Mouse (Mus musculus): ENCODE data around the gene Rnd3. TPM values are rescaled to one million over a fixed set of nuclear protein-coding genes. Genes with fewer than 3 reads are reported as not detected.

Rnd3 gene
- polyA plus RNA-seq, 1 experiment from 2014 or later = 27.3 TPM

GRCm38 (mm10) chr2:51146871-51147317, 2.0 kb downstream of the Rnd3 start:
- under 1% methylated on average over 18 of the region's 18 CpGs for WGBS
- Histone ChIP-seq H3K27me3 (replicated peaks) (peaks cover 18% of the 10 kb centered on the region), H3K27ac (replicated peaks) (peak overlapping the region; percentile 92), H3K4me2 (peak overlapping the region; percentile 74), H3K4me1 (peaks cover 44% of the 10 kb centered on the region), H3K9ac (peak overlapping the region; percentile 97), H3K36me3 (0 out of 2 replicates have a peak, but pooled peaks cover 6% of the 10 kb centered on the region), H3K4me3 (peak overlapping the region; percentile 89), H3K9me3 (no peaks in the 10 kb centered on the region)
- ATAC-seq (ENCODE audit: extremely low read depth, insufficient number of reproducible peaks, low FRiP score, low TSS enrichment) = peak; percentile 72; the same call in 1 of the 2 replicates

- H3K4me3 ChIP-seq = peak overlapping the region; percentile 89
- H3K4me1 ChIP-seq = peaks cover 53% of the 10 kb centered on the region
- H3K9me3 ChIP-seq = no peaks in the 10 kb centered on the region
- H3K27ac ChIP-seq (replicated peaks) = peak overlapping the region; percentile 92
- H3K4me2 ChIP-seq = peak overlapping the region; percentile 74
- H3K36me3 ChIP-seq = 0 out of 2 replicates have a peak, but pooled peaks cover 6% of the 10 kb centered on the region
- 17% methylated on average over 7 of the region's 7 CpGs for WGBS
- ATAC-seq (ENCODE audit: extremely low read depth, insufficient number of reproducible peaks, low FRiP score, low TSS enrichment) = no peak
- H3K9ac ChIP-seq = peak overlapping the region; percentile 97
- peaks cover 13% of the 10 kb centered on the region; the same call in 1 of the 2 replicates for H3K27me3 ChIP-seq (replicated peaks)
Observed at GRCm38 (mm10) chr2:51145838-51146470, 3.0 kb downstream of the Rnd3 start.

- Histone ChIP-seq H3K4me2 (peak overlapping the region; percentile 57), H3K9me3 (no peaks in the 10 kb centered on the region), H3K36me3 (0 out of 2 replicates have a peak, but pooled peaks cover 6% of the 10 kb centered on the region), H3K27ac (replicated peaks) (peak overlapping the region; percentile 58), H3K4me3 (peak overlapping the region; percentile 27), H3K9ac (peak overlapping the region; percentile 50), H3K4me1 (peaks cover 66% of the 10 kb centered on the region), H3K27me3 (replicated peaks) (no peaks in the 10 kb centered on the region)
- WGBS = 48% methylated on average over 6 of the region's 6 CpGs
- ATAC-seq (ENCODE audit: extremely low read depth, insufficient number of reproducible peaks, low FRiP score, low TSS enrichment) = no peak
Observed at GRCm38 (mm10) chr2:51144380-51145120, 4.4 kb downstream of the Rnd3 start.

- Histone ChIP-seq H3K9me3 (no peaks in the 10 kb centered on the region), H3K4me2 (0 out of 2 replicates have a peak overlapping the region, but pooled peaks have one; percentile 67), H3K36me3 (peaks cover 9% of the 10 kb centered on the region; the same call in 1 of the 2 replicates), H3K27me3 (replicated peaks) (no peaks in the 10 kb centered on the region), H3K4me3 (no peak overlapping the region), H3K4me1 (peaks cover 83% of the 10 kb centered on the region), H3K9ac (no peak overlapping the region), H3K27ac (replicated peaks) (no peak overlapping the region)
- 51% methylated on average over 1 of the region's 1 CpGs for WGBS
- ATAC-seq (ENCODE audit: extremely low read depth, insufficient number of reproducible peaks, low FRiP score, low TSS enrichment) = no peak
Observed at GRCm38 (mm10) chr2:51142422-51142821, 6.5 kb downstream of the Rnd3 start.

- Histone ChIP-seq H3K27me3 (replicated peaks) (no peaks in the 10 kb centered on the region), H3K4me2 (peak overlapping the region; percentile 67), H3K4me1 (peaks cover 81% of the 10 kb centered on the region), H3K9me3 (no peaks in the 10 kb centered on the region), H3K4me3 (peak overlapping the region; percentile 37), H3K27ac (replicated peaks) (peak overlapping the region; percentile 77), H3K36me3 (peaks cover 20% of the 10 kb centered on the region), H3K9ac (peak overlapping the region; percentile 74)
- WGBS = 40% methylated on average over 3 of the region's 3 CpGs
- no peak for ATAC-seq (ENCODE audit: extremely low read depth, insufficient number of reproducible peaks, low FRiP score, low TSS enrichment)
Observed at GRCm38 (mm10) chr2:51141345-51141744, 7.6 kb downstream of the Rnd3 start.

- Histone ChIP-seq H3K9ac (peak overlapping the region; percentile 74), H3K36me3 (peaks cover 29% of the 10 kb centered on the region), H3K4me3 (peak overlapping the region; percentile 37), H3K27ac (replicated peaks) (peak overlapping the region; percentile 77), H3K27me3 (replicated peaks) (no peaks in the 10 kb centered on the region), H3K4me1 (peaks cover 73% of the 10 kb centered on the region), H3K4me2 (peak overlapping the region; percentile 67), H3K9me3 (no peaks in the 10 kb centered on the region)
- ATAC-seq (ENCODE audit: extremely low read depth, insufficient number of reproducible peaks, low FRiP score, low TSS enrichment) = no peak
- 3% methylated on average over 8 of the region's 8 CpGs for WGBS
Observed at GRCm38 (mm10) chr2:51140486-51140885, 8.4 kb downstream of the Rnd3 start.

- H3K9ac ChIP-seq = peak overlapping the region; percentile 66
- H3K4me1 ChIP-seq = peaks cover 69% of the 10 kb centered on the region
- WGBS = 11% methylated on average over 6 of the region's 6 CpGs
- no peaks in the 10 kb centered on the region for H3K9me3 ChIP-seq
- H3K4me3 ChIP-seq = no peak overlapping the region
- H3K36me3 ChIP-seq = peaks cover 32% of the 10 kb centered on the region
- H3K4me2 ChIP-seq = peak overlapping the region; percentile 67
- H3K27me3 ChIP-seq (replicated peaks) = no peaks in the 10 kb centered on the region
- ATAC-seq (ENCODE audit: extremely low read depth, insufficient number of reproducible peaks, low FRiP score, low TSS enrichment) = no peak
- peak overlapping the region; percentile 77 for H3K27ac ChIP-seq (replicated peaks)
Observed at GRCm38 (mm10) chr2:51139912-51140446, 8.9 kb downstream of the Rnd3 start.

GRCm38 (mm10) chr2:51139218-51139911, 9.5 kb downstream of the Rnd3 start:
- H3K27me3 ChIP-seq (replicated peaks) = no peaks in the 10 kb centered on the region
- no peak for ATAC-seq (ENCODE audit: extremely low read depth, insufficient number of reproducible peaks, low FRiP score, low TSS enrichment)
- peaks cover 63% of the 10 kb centered on the region for H3K4me1 ChIP-seq
- H3K4me3 ChIP-seq = no peak overlapping the region
- peaks cover 38% of the 10 kb centered on the region for H3K36me3 ChIP-seq
- peak overlapping the region; percentile 73 for H3K27ac ChIP-seq (replicated peaks)
- 21% methylated on average over 5 of the region's 5 CpGs for WGBS
- H3K4me2 ChIP-seq = peak overlapping the region; percentile 31
- H3K9ac ChIP-seq = peak overlapping the region; percentile 65
- no peaks in the 10 kb centered on the region for H3K9me3 ChIP-seq

- no peak for ATAC-seq (ENCODE audit: extremely low read depth, insufficient number of reproducible peaks, low FRiP score, low TSS enrichment)
- Histone ChIP-seq H3K4me3 (no peak overlapping the region), H3K4me2 (no peak overlapping the region), H3K9me3 (no peaks in the 10 kb centered on the region), H3K36me3 (peaks cover 55% of the 10 kb centered on the region), H3K9ac (no peak overlapping the region), H3K4me1 (peaks cover 47% of the 10 kb centered on the region), H3K27ac (replicated peaks) (no peak overlapping the region), H3K27me3 (replicated peaks) (no peaks in the 10 kb centered on the region)
- WGBS = 45% methylated on average over 4 of the region's 4 CpGs
Observed at GRCm38 (mm10) chr2:51137726-51138125, 11.2 kb downstream of the Rnd3 start.

GRCm38 (mm10) chr2:51132181-51132580, 16.7 kb downstream of the Rnd3 start:
- H3K4me1 ChIP-seq = no peaks in the 10 kb centered on the region

GRCm38 (mm10) chr2:51128090-51128489, 20.8 kb downstream of the Rnd3 start:
- Histone ChIP-seq H3K4me3 (no peak overlapping the region), H3K4me2 (no peak overlapping the region), H3K27me3 (replicated peaks) (no peaks in the 10 kb centered on the region), H3K4me1 (no peaks in the 10 kb centered on the region), H3K9me3 (peaks cover 3% of the 10 kb centered on the region; the same call in 1 of the 2 replicates), H3K36me3 (peaks cover 39% of the 10 kb centered on the region), H3K27ac (replicated peaks) (no peak overlapping the region), H3K9ac (no peak overlapping the region)
- ATAC-seq (ENCODE audit: extremely low read depth, insufficient number of reproducible peaks, low FRiP score, low TSS enrichment) = no peak
- 84% methylated on average over 4 of the region's 4 CpGs for WGBS

More at GRCm38 (mm10) chr2:51132181-51132580, 16.7 kb downstream of the Rnd3 start:
- H3K27ac ChIP-seq (replicated peaks) = no peak overlapping the region
- H3K4me2 ChIP-seq = no peak overlapping the region
- no peaks in the 10 kb centered on the region for H3K9me3 ChIP-seq
- H3K9ac ChIP-seq = no peak overlapping the region
- ATAC-seq (ENCODE audit: extremely low read depth, insufficient number of reproducible peaks, low FRiP score, low TSS enrichment) = no peak
- 89% methylated on average over 20 of the region's 20 CpGs for WGBS
- H3K4me3 ChIP-seq = no peak overlapping the region
- H3K36me3 ChIP-seq = peaks cover 78% of the 10 kb centered on the region
- H3K27me3 ChIP-seq (replicated peaks) = no peaks in the 10 kb centered on the region

All from heart, embryonic 13.5 days (tissue).